Mouse (Mus musculus): ENCODE measurements around the gene Prim2. TPM values are rescaled to one million over a fixed set of nuclear protein-coding genes. Genes with fewer than 3 reads are reported as not detected.
"Not testable (repeated sequence)": the region's sequence is repeated elsewhere in the genome, so short reads cannot be mapped to it uniquely, and the experiment has no call there.

The Prim2 gene
- polyA plus RNA-seq, 2 experiments, result 32.5 to 34.1 TPM

DNA sequence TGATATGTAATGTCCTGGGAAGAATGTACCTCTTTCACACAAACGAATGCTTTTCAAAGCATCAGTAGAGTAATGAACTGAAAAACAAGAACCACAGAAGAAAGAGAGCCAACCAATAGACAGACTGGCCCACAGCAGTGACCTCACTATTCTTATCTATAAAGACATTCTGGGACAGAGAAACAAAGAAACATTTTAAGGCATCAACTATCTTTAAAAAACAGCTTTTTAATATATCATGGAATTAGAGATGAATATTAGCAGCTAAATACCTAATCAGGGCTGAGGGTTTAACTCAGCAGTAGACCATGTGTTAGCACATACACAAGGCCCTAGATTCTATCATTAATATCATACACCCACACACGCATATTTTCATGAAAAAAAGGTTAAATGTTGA lies 42.5 kb downstream of the Prim2 start:
- Histone ChIP-seq H3K36me3 (ENCODE audit: control insufficient read depth, insufficient read depth, low read length) (peaks cover 19% of the 10 kb centered on the region), H3K27ac (replicated peaks; ENCODE audit: low read depth, low read length) (no peak overlapping the region), H3K27me3 (ENCODE audit: control insufficient read depth, insufficient read depth, low read length) (no peaks in the 10 kb centered on the region), H3K9me3 (ENCODE audit: control insufficient read depth, low read length) (no peaks in the 10 kb centered on the region), H3K9ac (ENCODE audit: low read depth, low read length, severe bottlenecking) (no peak overlapping the region), H3K4me2 (replicated peaks; ENCODE audit: low read depth, low read length, severe bottlenecking) (no peak overlapping the region), H3K4me3 (replicated peaks; ENCODE audit: low read length) (no peak overlapping the region), H3K4me1 (ENCODE audit: control insufficient read depth, insufficient read depth, low read length) (no peaks in the 10 kb centered on the region)
- WGBS, result 93% methylated on average over 2 of the region's 2 CpGs
- no peak for TF ChIP-seq POLR2A (IDR thresholded peaks at IDR 0.05; ENCODE audit: borderline replicate concordance, extremely low read depth, insufficient read depth, insufficient read length)
- no peak for DNase-seq (ENCODE audit: low spot score)
- ATAC-seq (ENCODE audit: low FRiP score, low read depth), result no peak

DNA sequence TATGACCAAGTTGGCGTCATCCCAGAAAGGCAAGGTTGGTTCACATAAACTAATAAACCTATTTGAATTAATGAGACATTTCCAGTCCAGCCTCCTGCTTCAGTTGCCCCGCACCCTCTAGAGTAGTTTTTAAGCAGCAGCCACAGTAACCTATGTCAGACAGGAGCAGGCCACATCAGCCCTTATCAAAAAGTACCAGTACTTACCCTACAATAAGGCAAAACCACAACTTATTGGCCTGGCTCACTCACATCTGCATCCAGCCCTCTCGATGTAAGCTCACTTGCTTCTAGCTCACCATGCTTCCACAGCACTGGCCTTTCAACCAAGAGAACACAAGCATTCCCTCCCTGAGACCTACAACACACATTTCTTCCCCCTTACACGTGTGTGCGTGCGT lies 44.7 kb downstream of the Prim2 start:
- H3K4me2 ChIP-seq (replicated peaks; ENCODE audit: low read depth, low read length, severe bottlenecking), result no peak overlapping the region
- DNase-seq (ENCODE audit: low spot score), result no peak
- H3K4me3 ChIP-seq (replicated peaks; ENCODE audit: low read length), result no peak overlapping the region
- H3K27ac ChIP-seq (replicated peaks; ENCODE audit: low read depth, low read length), result no peak overlapping the region
- 94% methylated on average over 6 of the region's 6 CpGs for WGBS
- H3K27me3 ChIP-seq (ENCODE audit: control insufficient read depth, insufficient read depth, low read length), result no peaks in the 10 kb centered on the region
- no peak for ATAC-seq (ENCODE audit: low FRiP score, low read depth)
- H3K9me3 ChIP-seq (ENCODE audit: control insufficient read depth, low read length), result no peaks in the 10 kb centered on the region
- H3K4me1 ChIP-seq (ENCODE audit: control insufficient read depth, insufficient read depth, low read length), result no peaks in the 10 kb centered on the region
- TF ChIP-seq POLR2A (IDR thresholded peaks at IDR 0.05; ENCODE audit: borderline replicate concordance, extremely low read depth, insufficient read depth, insufficient read length), result no peak
- no peak overlapping the region for H3K9ac ChIP-seq (ENCODE audit: low read depth, low read length, severe bottlenecking)
- H3K36me3 ChIP-seq (ENCODE audit: control insufficient read depth, insufficient read depth, low read length), result peaks cover 15% of the 10 kb centered on the region

DNA sequence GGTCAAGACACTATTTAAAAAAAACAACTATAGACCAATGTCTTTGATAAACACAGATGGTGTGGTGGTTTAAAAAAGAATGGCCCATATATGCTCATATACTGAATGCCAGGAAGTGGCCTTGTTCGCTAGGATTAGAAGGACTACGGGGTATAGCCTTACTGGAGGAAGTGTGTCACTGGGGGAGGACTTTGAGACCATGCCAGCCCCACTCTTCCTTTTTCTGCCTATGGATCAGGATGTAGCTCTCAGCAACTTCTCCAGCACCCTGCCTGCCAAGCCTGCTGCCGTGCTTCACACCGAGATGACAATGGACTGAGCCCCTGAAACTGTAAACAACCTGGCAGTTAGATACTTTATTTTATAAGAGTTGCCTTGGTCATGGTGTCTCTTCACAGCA lies 45.2 kb downstream of the Prim2 start:
- H3K36me3 ChIP-seq (ENCODE audit: control insufficient read depth, insufficient read depth, low read length), result peaks cover 11% of the 10 kb centered on the region
- H3K9ac ChIP-seq (ENCODE audit: low read depth, low read length, severe bottlenecking), result no peak overlapping the region
- DNase-seq (ENCODE audit: low spot score) (no peak), ATAC-seq (ENCODE audit: low FRiP score, low read depth) (no peak)
- no peak overlapping the region for H3K27ac ChIP-seq (replicated peaks; ENCODE audit: low read depth, low read length)
- H3K4me3 ChIP-seq (replicated peaks; ENCODE audit: low read length), result no peak overlapping the region
- WGBS, result 87% methylated on average over 4 of the region's 4 CpGs
- no peak for TF ChIP-seq POLR2A (IDR thresholded peaks at IDR 0.05; ENCODE audit: borderline replicate concordance, extremely low read depth, insufficient read depth, insufficient read length)
- H3K4me1 ChIP-seq (ENCODE audit: control insufficient read depth, insufficient read depth, low read length), result no peaks in the 10 kb centered on the region
- H3K9me3 ChIP-seq (ENCODE audit: control insufficient read depth, low read length), result no peaks in the 10 kb centered on the region
- H3K4me2 ChIP-seq (replicated peaks; ENCODE audit: low read depth, low read length, severe bottlenecking), result no peak overlapping the region
- no peaks in the 10 kb centered on the region for H3K27me3 ChIP-seq (ENCODE audit: control insufficient read depth, insufficient read depth, low read length)

DNA sequence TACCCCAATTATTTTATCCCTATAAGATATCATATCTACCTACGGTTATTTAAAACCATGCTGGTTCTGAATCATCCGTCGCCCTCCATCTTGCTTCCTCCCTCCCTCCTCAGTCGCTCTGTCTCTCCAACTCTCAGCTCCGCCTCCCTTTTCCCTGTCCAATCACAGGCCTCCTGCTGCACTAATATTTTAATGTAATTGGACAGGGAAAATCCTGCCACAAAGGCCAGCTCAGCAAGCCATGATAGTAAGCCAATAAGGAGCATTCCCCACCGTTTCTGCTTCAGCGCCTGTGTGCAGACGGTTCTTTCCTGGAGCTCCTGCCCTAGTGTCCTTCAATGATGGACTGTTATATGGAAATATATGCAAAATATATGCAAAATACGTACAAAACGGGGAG lies 47.8 kb downstream of the Prim2 start:
- H3K4me2 ChIP-seq (replicated peaks; ENCODE audit: low read depth, low read length, severe bottlenecking), result no peak overlapping the region
- H3K36me3 ChIP-seq (ENCODE audit: control insufficient read depth, insufficient read depth, low read length), result peaks cover 6% of the 10 kb centered on the region
- H3K27ac ChIP-seq (replicated peaks; ENCODE audit: low read depth, low read length), result no peak overlapping the region
- no peaks in the 10 kb centered on the region for H3K4me1 ChIP-seq (ENCODE audit: control insufficient read depth, insufficient read depth, low read length)
- no peak for ATAC-seq (ENCODE audit: low FRiP score, low read depth)
- TF ChIP-seq POLR2A (IDR thresholded peaks at IDR 0.05; ENCODE audit: borderline replicate concordance, extremely low read depth, insufficient read depth, insufficient read length), result no peak
- H3K27me3 ChIP-seq (ENCODE audit: control insufficient read depth, insufficient read depth, low read length), result no peaks in the 10 kb centered on the region
- DNase-seq (ENCODE audit: low spot score), result no peak
- no peaks in the 10 kb centered on the region for H3K9me3 ChIP-seq (ENCODE audit: control insufficient read depth, low read length)
- H3K4me3 ChIP-seq (replicated peaks; ENCODE audit: low read length), result no peak overlapping the region
- no peak overlapping the region for H3K9ac ChIP-seq (ENCODE audit: low read depth, low read length, severe bottlenecking)
- 93% methylated on average over 10 of the region's 10 CpGs for WGBS

DNA sequence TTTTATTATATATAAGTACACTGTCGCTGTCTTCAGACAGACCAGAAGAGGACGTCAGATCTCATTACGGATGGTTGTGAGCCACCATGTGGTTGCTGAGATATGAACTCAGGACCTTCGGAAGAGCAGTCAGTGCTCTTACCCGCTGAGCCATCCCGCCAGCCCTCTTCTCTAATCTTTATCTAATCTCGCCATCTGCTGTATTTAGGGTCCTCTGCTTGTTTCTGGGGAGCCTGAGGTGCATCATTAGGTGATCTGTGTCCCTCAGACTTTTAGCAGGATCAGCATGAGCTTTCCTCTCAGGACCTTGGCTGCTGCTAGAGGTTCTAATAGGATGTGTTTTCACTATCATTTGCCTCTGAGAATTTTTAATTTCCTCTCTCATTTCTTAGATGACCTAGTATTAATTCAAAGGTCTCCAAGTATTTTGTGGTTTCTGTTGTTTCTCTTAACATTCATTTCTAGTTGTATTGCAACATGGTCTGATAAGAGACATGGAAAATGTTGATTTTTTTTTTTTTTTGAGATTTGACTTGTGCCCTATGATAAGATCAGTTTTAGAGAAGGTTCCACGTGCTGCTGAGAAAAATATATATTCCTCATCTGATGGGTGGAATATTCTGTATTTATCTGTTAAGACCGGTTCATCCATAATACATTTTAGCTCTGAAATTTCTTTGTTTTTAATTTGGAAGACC lies 49.4 kb downstream of the Prim2 start:
- Histone ChIP-seq H3K27me3 (ENCODE audit: control insufficient read depth, insufficient read depth, low read length) (no peaks in the 10 kb centered on the region), H3K36me3 (ENCODE audit: control insufficient read depth, insufficient read depth, low read length) (peaks cover 3% of the 10 kb centered on the region), H3K27ac (replicated peaks; ENCODE audit: low read depth, low read length) (no peak overlapping the region), H3K4me3 (replicated peaks; ENCODE audit: low read length) (no peak overlapping the region), H3K4me1 (ENCODE audit: control insufficient read depth, insufficient read depth, low read length) (no peaks in the 10 kb centered on the region), H3K4me2 (replicated peaks; ENCODE audit: low read depth, low read length, severe bottlenecking) (no peak overlapping the region), H3K9me3 (ENCODE audit: control insufficient read depth, low read length) (no peaks in the 10 kb centered on the region), H3K9ac (ENCODE audit: low read depth, low read length, severe bottlenecking) (no peak overlapping the region)
- DNase-seq (ENCODE audit: low spot score), result no peak
- ATAC-seq (ENCODE audit: low FRiP score, low read depth), result no peak
- no peak for TF ChIP-seq POLR2A (IDR thresholded peaks at IDR 0.05; ENCODE audit: borderline replicate concordance, extremely low read depth, insufficient read depth, insufficient read length)
- 93% methylated on average over 9 of the region's 9 CpGs for WGBS

DNA sequence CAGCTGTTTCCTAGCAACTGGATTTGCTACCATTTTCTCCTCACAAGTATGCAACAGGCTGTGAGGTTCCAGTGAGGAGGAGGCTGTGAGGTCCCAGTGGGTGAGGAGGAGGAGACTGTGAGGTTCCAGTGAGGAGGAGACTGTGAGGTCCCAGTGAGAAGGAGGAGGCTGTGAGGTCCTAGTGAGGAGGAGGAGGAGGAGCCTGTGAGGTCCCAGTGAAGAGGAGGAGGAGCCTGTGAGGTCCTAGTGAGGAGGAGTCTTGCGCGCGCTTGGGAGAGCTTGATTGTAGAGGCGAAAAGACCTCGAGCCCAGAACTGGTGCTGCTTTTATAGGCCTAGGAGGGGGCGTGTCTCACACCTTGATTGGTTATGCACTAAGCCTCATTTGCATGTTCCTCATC lies 53.0 kb downstream of the Prim2 start:
- ATAC-seq (ENCODE audit: low FRiP score, low read depth); H3K9ac ChIP-seq (ENCODE audit: low read depth, low read length, severe bottlenecking); DNase-seq (ENCODE audit: low spot score); H3K36me3 ChIP-seq (ENCODE audit: control insufficient read depth, insufficient read depth, low read length); H3K4me2 ChIP-seq (replicated peaks; ENCODE audit: low read depth, low read length, severe bottlenecking); H3K4me3 ChIP-seq (replicated peaks; ENCODE audit: low read length); H3K27me3 ChIP-seq (ENCODE audit: control insufficient read depth, insufficient read depth, low read length); H3K27ac ChIP-seq (replicated peaks; ENCODE audit: low read depth, low read length); H3K4me1 ChIP-seq (ENCODE audit: control insufficient read depth, insufficient read depth, low read length); H3K9me3 ChIP-seq (ENCODE audit: control insufficient read depth, low read length): not testable (repeated sequence)
- WGBS, result 88% methylated on average over 5 of the region's 6 CpGs

All from limb, embryonic 14.5 days (tissue).